Mouse (Mus musculus) MEL (cell line): ENCODE measurements around the gene Rsph10b.
A peak's percentile ranks its signal among the peaks of the same experiment; 100 is the strongest.

Source experiments
- CTCF ChIP-seq, 3 experiments: IDR thresholded peaks in 2 of 3; conservative IDR thresholded peaks in 1 of 3; 2 replicates each; pipeline ENCODE4 v1.5.1; 2011 to 2012; ENCODE audit warnings: low read length in 3 of 3, low read depth in 2 of 3, mild to moderate bottlenecking in 2 of 3, improper control_type of control experiment in 1 of 3, inconsistent platforms in 1 of 3, mixed read lengths in 1 of 3, moderate library complexity in 1 of 3; ENCODE audit not compliant: control insufficient read depth in 1 of 3, insufficient read depth in 1 of 3, poor library complexity in 1 of 3, severe bottlenecking in 1 of 3
- EP300 ChIP-seq, 2 experiments: IDR thresholded peaks; 2 replicates each; pipeline ENCODE4 v1.6.1; 2011; ENCODE audit warnings: improper control_type of control experiment in 2 of 2, low read length in 2 of 2, low read depth in 1 of 2, mild to moderate bottlenecking in 1 of 2
- GABPA ChIP-seq: IDR thresholded peaks from 2 replicates; pipeline ENCODE4 v1.6.1; 2012; ENCODE audit warnings: low read depth, mild to moderate bottlenecking, inconsistent platforms, low read length, improper control_type of control experiment, moderate library complexity
- MAFK ChIP-seq: IDR thresholded peaks from 2 replicates; pipeline ENCODE4 v1.6.1; 2011; ENCODE audit warnings: low read depth, mild to moderate bottlenecking, low read length, improper control_type of control experiment, borderline replicate concordance
- MEF2A ChIP-seq: IDR thresholded peaks from 2 replicates; pipeline ENCODE4 v1.6.1; 2014; ENCODE audit warnings: low read depth, mild to moderate bottlenecking, inconsistent platforms, low read length, improper control_type of control experiment; ENCODE audit not compliant: poor library complexity, insufficient replicate concordance, severe bottlenecking; ENCODE audit errors: extremely low read depth
- MYC ChIP-seq: IDR thresholded peaks from 2 replicates; pipeline ENCODE4 v1.6.1; 2011; ENCODE audit warnings: low read depth, mild to moderate bottlenecking, low read length, improper control_type of control experiment, moderate library complexity
- NELFE ChIP-seq: IDR thresholded peaks from 2 replicates; pipeline ENCODE4 v1.6.1; 2011; ENCODE audit warnings: low read depth, low read length, improper control_type of control experiment
- POLR2A ChIP-seq, 2 experiments: IDR thresholded peaks; 2 replicates each; pipeline ENCODE4 v1.6.1; 2011 to 2012; ENCODE audit warnings: low read length in 2 of 2, mild to moderate bottlenecking in 2 of 2, control low read depth in 1 of 2, improper control_type of control experiment in 1 of 2, low read depth in 1 of 2, moderate library complexity in 1 of 2; ENCODE audit not compliant: control insufficient read depth in 1 of 2, insufficient read depth in 1 of 2, poor library complexity in 1 of 2
- RCOR1 ChIP-seq: IDR thresholded peaks from 2 replicates; pipeline ENCODE4 v1.6.1; 2012; ENCODE audit warnings: low read depth, mild to moderate bottlenecking, inconsistent platforms, low read length, improper control_type of control experiment
- TCF12 ChIP-seq: IDR thresholded peaks from 2 replicates; pipeline ENCODE4 v1.6.1; 2014; ENCODE audit warnings: low read depth, mild to moderate bottlenecking, inconsistent platforms, low read length, improper control_type of control experiment, moderate library complexity
- ZC3H11A ChIP-seq: IDR thresholded peaks from 2 replicates; pipeline ENCODE4 v1.6.1; 2012; ENCODE audit warnings: low read depth, mild to moderate bottlenecking, inconsistent platforms, low read length, improper control_type of control experiment
- ZNF384 ChIP-seq: IDR thresholded peaks from 2 replicates; pipeline ENCODE4 v1.6.1; 2012; ENCODE audit warnings: low read depth, mild to moderate bottlenecking, inconsistent platforms, low read length, improper control_type of control experiment

DNA sequence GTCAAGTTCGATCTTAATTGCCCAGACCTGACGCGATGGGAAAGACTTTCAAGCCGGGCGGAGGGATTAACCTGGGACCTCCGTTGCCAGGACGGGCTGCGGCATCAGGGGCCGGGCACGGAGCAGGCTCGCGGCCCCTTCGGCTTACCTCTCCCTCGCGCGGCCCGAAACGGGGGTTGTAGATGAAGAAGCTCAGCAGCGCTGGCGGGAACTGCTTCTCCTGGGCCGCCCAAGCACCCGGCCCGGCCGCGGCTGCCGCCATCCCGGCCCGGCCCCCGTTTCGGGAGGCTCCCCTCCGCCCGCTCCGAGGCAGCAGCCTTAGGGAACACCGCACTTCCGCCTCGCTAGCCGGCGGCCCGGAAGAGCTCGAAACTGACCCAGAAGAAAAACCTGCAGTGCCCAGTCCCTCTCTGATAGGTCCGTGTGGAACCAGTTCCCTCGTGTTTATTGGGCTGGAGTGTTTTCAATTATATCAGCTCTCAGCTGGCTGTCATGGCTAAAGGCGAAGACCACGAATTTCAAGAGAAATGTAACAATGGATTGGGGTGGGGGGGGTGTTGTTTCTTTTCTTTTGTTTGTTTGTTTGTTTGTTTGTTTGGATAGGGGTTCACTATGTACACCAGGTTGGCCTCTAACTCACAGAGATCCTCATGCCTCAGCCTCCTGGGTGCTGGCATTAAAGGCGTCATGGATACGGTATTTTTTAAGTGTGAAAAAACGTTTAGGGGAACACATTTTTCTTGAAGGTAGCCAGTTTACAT lies 81.9 kb downstream of the Rsph10b start, which contains the start of gene Ccz1:
- TF ChIP-seq ZNF384 (peak; percentile 52; the same call in 1 of the 2 replicates), MEF2A (no peak), TCF12 (peak; percentile 54; the same call in 1 of the 2 replicates), RCOR1 (peak; percentile 61; the same call in 1 of the 2 replicates), EP300 (IDR thresholded peaks at IDR 0.05; ENCODE audit: low read depth in 1 of 2, low read length in 2 of 2) (no peak), CTCF (IDR thresholded peaks at IDR 0.05 in 2 of 3, conservative IDR thresholded peaks at IDR 0.05 in 1 of 3; ENCODE audit: control insufficient read depth in 1 of 3, insufficient read depth in 1 of 3, low read depth in 2 of 3, low read length in 3 of 3, poor library complexity in 1 of 3, severe bottlenecking in 1 of 3) (no peak), POLR2A (IDR thresholded peaks at IDR 0.05; ENCODE audit: control insufficient read depth in 1 of 2, insufficient read depth in 1 of 2, low read depth in 1 of 2, low read length in 2 of 2, poor library complexity in 1 of 2) (peak; percentile 50 to 74; a peak in 2 of 4 replicates), ZC3H11A (no peak), MAFK (no peak), GABPA (no peak), MYC (peak; percentile 81; the same call in 1 of the 2 replicates), NELFE (peak; percentile 61)
